Mouse (Mus musculus): ENCODE measurements at regions not wholly inside any gene's neighbourhood (a gene's known extent, or its start where the extent isn't known, plus 50 kb on each side); places are given as distances from the start of the nearest gene placed in this dataset.

- TF ChIP-seq NRF1 (IDR thresholded peaks at IDR 0.05; ENCODE audit: low read depth, low read length) (no peak), IRF4 (IDR thresholded peaks at IDR 0.05; ENCODE audit: low read depth, low read length) (no peak), MAFK (IDR thresholded peaks at IDR 0.05; ENCODE audit: insufficient replicate concordance, low read length) (no peak), MEF2A (IDR thresholded peaks at IDR 0.05; ENCODE audit: borderline replicate concordance, low read depth, low read length) (no peak), MYC (IDR thresholded peaks at IDR 0.05; ENCODE audit: low read depth, low read length) (no peak), CHD1 (IDR thresholded peaks at IDR 0.05; ENCODE audit: low read depth, low read length) (no peak)
- no peak overlapping the region for H3K4me2 ChIP-seq (ENCODE audit: insufficient read depth, low read depth, poor library complexity, severe bottlenecking)
- H3K4me1 ChIP-seq (ENCODE audit: control insufficient read depth in 1 of 2, insufficient read depth in 2 of 2), result peaks cover 0 to 6% of the 10 kb centered on the region in 2 experiments; a peak in 1 of 4 replicates
- peaks cover 4% of the 10 kb centered on the region for H3K9me3 ChIP-seq (replicated peaks; ENCODE audit: low read length)
- no peaks in the 10 kb centered on the region for H3K36me3 ChIP-seq (replicated peaks in 1 of 2; ENCODE audit: control insufficient read depth in 1 of 2, insufficient read depth in 1 of 2, low read length in 1 of 2)
- no peak overlapping the region for H3K27ac ChIP-seq (ENCODE audit: insufficient read depth, low read depth)
- no peak overlapping the region for H3K9ac ChIP-seq (ENCODE audit: insufficient read depth, low read depth)
- H3K27me3 ChIP-seq (replicated peaks), result no peaks in the 10 kb centered on the region
- H3K4me3 ChIP-seq (replicated peaks in 1 of 3; ENCODE audit: low read depth in 2 of 3, low read length in 2 of 3, poor library complexity in 1 of 3), result no peak overlapping the region
- no peaks in the 10 kb centered on the region for H3K79me2 ChIP-seq (replicated peaks; ENCODE audit: control insufficient read depth, extremely low read depth, insufficient read depth, poor library complexity, severe bottlenecking)
- in situ Hi-C loops (cut with MboI; ENCODE audit: low pct_ligation_motif_present, low pct_unique_long_range_greater_than_20kb, low sequenced_read_pairs) (no loop called here), dilution Hi-C loops (cut with MboI; ENCODE audit: extremely low pct_ligation_motif_present, extremely low pct_unique_long_range_greater_than_20kb, low sequenced_read_pairs) (no loop called here)
- no peak for DNase-seq (ENCODE audit: extremely low read depth)
These were observed 183.1 kb downstream of the Sp3 start for GRCm38 (mm10) chr2:72797002-72797718.

GRCm38 (mm10) chr2:72800696-72801095, 179.6 kb downstream of the Sp3 start:
- no peaks in the 10 kb centered on the region for H3K36me3 ChIP-seq (replicated peaks in 1 of 2; ENCODE audit: control insufficient read depth in 1 of 2, insufficient read depth in 1 of 2, low read length in 1 of 2)
- H3K9me3 ChIP-seq (replicated peaks; ENCODE audit: low read length), result peaks cover 6% of the 10 kb centered on the region
- H3K27me3 ChIP-seq (replicated peaks), result no peaks in the 10 kb centered on the region
- H3K9ac ChIP-seq (ENCODE audit: insufficient read depth, low read depth), result no peak overlapping the region
- no peak overlapping the region for H3K27ac ChIP-seq (ENCODE audit: insufficient read depth, low read depth)
- in situ Hi-C loops (cut with MboI; ENCODE audit: low pct_ligation_motif_present, low pct_unique_long_range_greater_than_20kb, low sequenced_read_pairs), result no loop called here
- H3K79me2 ChIP-seq (replicated peaks; ENCODE audit: control insufficient read depth, extremely low read depth, insufficient read depth, poor library complexity, severe bottlenecking), result no peaks in the 10 kb centered on the region
- no peak overlapping the region for H3K4me3 ChIP-seq (replicated peaks in 1 of 3; ENCODE audit: low read depth in 2 of 3, low read length in 2 of 3, poor library complexity in 1 of 3)
- DNase-seq (ENCODE audit: extremely low read depth), result no peak
- peaks cover 0 to 6% of the 10 kb centered on the region in 2 experiments; a peak in 1 of 4 replicates for H3K4me1 ChIP-seq (ENCODE audit: control insufficient read depth in 1 of 2, insufficient read depth in 2 of 2)
- H3K4me2 ChIP-seq (ENCODE audit: insufficient read depth, low read depth, poor library complexity, severe bottlenecking), result no peak overlapping the region
- dilution Hi-C loops (cut with MboI; ENCODE audit: extremely low pct_ligation_motif_present, extremely low pct_unique_long_range_greater_than_20kb, low sequenced_read_pairs), result no loop called here
- no peak for TF ChIP-seq PAX5 (IDR thresholded peaks at IDR 0.05; ENCODE audit: low read length)
- no peak for TF ChIP-seq SIN3A (IDR thresholded peaks at IDR 0.05; ENCODE audit: low read length)
- TF ChIP-seq MXI1 (IDR thresholded peaks at IDR 0.05; ENCODE audit: low read depth, low read length), result no peak
- no peak for TF ChIP-seq KAT2A (IDR thresholded peaks at IDR 0.05; ENCODE audit: insufficient replicate concordance, low read length)
- TF ChIP-seq USF1 (IDR thresholded peaks at IDR 0.05; ENCODE audit: low read depth, low read length), result no peak
- no peak for TF ChIP-seq IRF4 (IDR thresholded peaks at IDR 0.05; ENCODE audit: low read depth, low read length)
- TF ChIP-seq CTCF (conservative IDR thresholded peaks at IDR 0.05 in 1 of 2, IDR thresholded peaks at IDR 0.05 in 1 of 2; ENCODE audit: low read depth in 2 of 2, low read length in 2 of 2), result no peak
